Mouse (Mus musculus) forebrain, embryonic 16.5 days (tissue): ENCODE data around the gene Ankfn1. TPM values are rescaled to one million over a fixed set of nuclear protein-coding genes. Genes with fewer than 3 reads are reported as not detected.

ENCODE experiments used
- ATAC-seq: fragments of 200-750 bp; cut with Nextera tagmentation; 2 replicates; pipeline ENCODE4 v1.8.0; 2017; ENCODE audit warnings: mild to moderate bottlenecking, moderate library complexity
- H3K27ac ChIP-seq: fragments of 300-500 bp; sonication (generic); 2 replicates; pipeline ENCODE4 v1.5.1; 2014; ENCODE audit warnings: low read length, control low read depth
- H3K27me3 ChIP-seq: fragments of 300-500 bp; sonication (generic); replicated peaks from 2 replicates; pipeline ENCODE4 v1.6.1; 2014; ENCODE audit warnings: low read length; ENCODE audit not compliant: control insufficient read depth, insufficient read depth
- H3K36me3 ChIP-seq: fragments of 300-500 bp; sonication (generic); 2 replicates; pipeline ENCODE4 v1.6.1; 2014; ENCODE audit not compliant: control insufficient read depth, insufficient read depth
- H3K4me1 ChIP-seq: fragments of 300-500 bp; sonication (generic); replicated peaks from 2 replicates; pipeline ENCODE4 v1.6.1; 2014; ENCODE audit warnings: low read length; ENCODE audit not compliant: control insufficient read depth, insufficient read depth
- H3K4me2 ChIP-seq: fragments of 300-500 bp; sonication (generic); 2 replicates; pipeline ENCODE4 v1.6.1; 2014; ENCODE audit warnings: mild to moderate bottlenecking, low read length, control low read depth
- H3K4me3 ChIP-seq: fragments of 300-500 bp; sonication (generic); replicated peaks from 2 replicates; pipeline ENCODE4 v1.5.1; 2014; ENCODE audit warnings: mild to moderate bottlenecking, low read length, control low read depth
- H3K9ac ChIP-seq: fragments of 300-500 bp; sonication (generic); replicated peaks from 2 replicates; pipeline ENCODE4 v1.6.1; 2014; ENCODE audit warnings: low read depth, low read length, control low read depth
- H3K9me3 ChIP-seq: fragments of 300-500 bp; sonication (generic); 2 replicates; pipeline ENCODE4 v1.6.1; 2016; ENCODE audit warnings: low read length; ENCODE audit not compliant: control insufficient read depth
- WGBS: fragments of 180-500 bp; shearing (Covaris S2); extraction: QIAGEN DNeasy Blood & Tissue Kit; methylation state at CpG from one replicate; pipeline ENCODE4 v1.1.7; 2014; 5-methylcytosine and 5-hydroxymethylcytosine counted together
- polyA plus RNA-seq: library from polyadenylated mRNA; unstranded; fragments of >200 nt; fragmentation: Nextera tagmentation; extraction: Ambion mirVana; gene quantifications from 2 replicates; pipeline ENCODE4 v1.2.1, GENCODE M21; 2015

Ankfn1 gene
- polyA plus RNA-seq, 1 experiment from 2014 or later = 5.2 TPM

DNA sequence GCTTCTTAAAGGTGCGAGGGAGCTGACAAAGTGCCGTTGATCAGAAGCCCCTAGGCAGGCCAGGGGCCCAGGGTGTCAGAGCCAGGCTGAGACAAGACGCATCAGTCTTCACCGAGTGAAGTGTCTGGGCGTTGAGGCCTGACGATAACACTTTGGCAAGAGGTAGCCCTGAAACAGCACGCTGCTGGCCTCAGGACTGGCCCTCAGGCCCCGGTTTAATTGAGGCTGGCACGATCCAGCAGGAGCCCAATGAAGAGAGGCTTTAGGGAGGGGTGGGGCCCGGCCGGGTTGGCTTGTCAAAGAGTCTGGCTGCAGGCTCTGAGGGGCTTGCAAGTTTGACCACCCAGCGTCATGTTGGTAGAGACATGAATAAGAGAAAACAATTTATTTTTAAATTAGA lies 437.2 kb downstream of the Ankfn1 start:
- no peak overlapping the region for H3K27ac ChIP-seq
- ATAC-seq = peak; percentile 72

More for the DNA sequence above, 437.2 kb downstream of the Ankfn1 start:
- H3K4me1 ChIP-seq = 0 out of 2 replicates have a peak, but pooled peaks cover 2% of the 10 kb centered on the region
- WGBS = 27% methylated on average over 12 of the region's 12 CpGs
- H3K36me3 ChIP-seq = no peaks in the 10 kb centered on the region
- H3K4me2 ChIP-seq = no peak overlapping the region
- no peak overlapping the region for H3K4me3 ChIP-seq
- no peaks in the 10 kb centered on the region for H3K27me3 ChIP-seq
- no peak overlapping the region for H3K9ac ChIP-seq
- no peaks in the 10 kb centered on the region for H3K9me3 ChIP-seq

Other genes with a start within 250 kb of the Ankfn1 start
- gene Pctp, start 225.2 kb upstream of the Ankfn1 start, polyA plus RNA-seq = 0.87 and 1.3 TPM in 2 replicates